Mouse (Mus musculus) T-helper 2 cell (primary cell): Measurements from ENCODE around the gene Gm10338.
"Not testable (repeated sequence)": the region's sequence is repeated elsewhere in the genome, so short reads cannot be mapped to it uniquely, and the experiment has no call there.

Experiments
- in situ Hi-C: fragments of 300-600 bp; cut with MboI, MseI; formaldehyde crosslinking; loops from one replicate; pipeline ENCODE4 v1.15.1; 2025; ENCODE audit warnings: high pct_unique_total_duplicates

Gm10338 gene

DNA sequence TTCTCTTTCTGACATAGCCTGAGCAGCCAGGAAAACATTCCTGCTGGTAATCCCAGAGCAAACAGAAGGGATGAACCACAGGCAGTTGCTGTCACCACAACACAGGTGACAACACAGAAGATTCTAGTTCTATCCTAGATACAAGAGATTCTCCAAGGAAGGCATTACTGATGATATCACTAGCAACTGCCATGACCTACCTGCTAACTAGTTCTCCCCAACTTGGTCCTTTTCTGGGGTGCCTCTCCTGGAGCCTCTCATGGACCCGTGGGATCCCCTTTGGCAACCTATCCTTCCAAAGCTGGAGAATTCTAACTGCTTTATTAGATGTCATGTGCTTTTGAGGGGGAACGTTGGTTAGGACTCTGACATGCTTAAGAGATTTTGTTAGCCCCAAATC, at the start of gene Gm10338:
Gene Gm10338, minus strand, starts transcription at position 101 of the 400 bp plus-strand sequence.
- in situ Hi-C loops, result not testable (repeated sequence)

DNA sequence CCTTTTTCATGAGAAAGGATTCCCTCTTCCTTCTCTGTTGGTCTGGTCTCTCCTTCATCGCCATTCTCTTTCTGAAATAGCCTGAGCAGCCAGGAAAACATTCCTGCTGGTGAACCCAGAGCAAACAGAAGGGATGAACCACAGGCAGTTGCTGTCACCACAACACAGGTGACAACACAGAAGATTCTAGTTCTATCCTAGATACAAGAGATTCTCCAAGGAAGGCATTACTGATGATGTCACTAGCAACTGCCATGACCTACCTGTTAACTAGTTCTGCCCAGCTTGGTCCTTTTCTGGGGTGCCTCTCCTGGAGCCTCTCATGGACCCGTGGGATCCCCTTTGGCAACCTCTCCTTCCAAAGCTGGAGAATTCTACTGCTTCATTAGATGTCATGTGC, 48.5 kb upstream of the Gm10338 start, which contains the start of gene Gm10128:
Gene Gm10128, minus strand, starts transcription at position 101 of the 400 bp plus-strand sequence.
- in situ Hi-C loops, result not testable (repeated sequence)

DNA sequence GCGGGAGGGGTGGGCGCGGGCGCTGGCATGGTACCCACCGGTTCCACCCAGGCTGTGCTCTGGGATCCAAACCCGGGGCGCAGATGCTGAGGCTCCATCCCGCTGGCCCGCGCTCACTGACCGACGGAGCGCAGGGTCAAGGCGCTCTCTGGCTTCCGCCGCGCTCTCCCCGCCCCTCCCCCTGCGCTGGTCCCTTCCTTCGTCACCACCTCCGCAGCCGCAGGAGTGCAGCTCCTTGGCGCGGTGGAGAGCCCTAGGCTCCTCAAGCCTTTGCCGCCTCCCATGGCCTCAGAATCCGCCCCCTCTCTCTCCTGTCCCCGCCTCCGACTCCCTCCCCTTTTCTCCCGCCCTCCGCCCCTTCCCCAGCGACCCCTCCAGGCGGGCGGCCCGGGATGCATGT, 27.0 kb downstream of the Gm10338 start, which contains the start of gene Gm3558:
Gene Gm3558, minus strand, starts transcription at position 185 of the 400 bp plus-strand sequence.
- in situ Hi-C loops, result loop anchor here (10.0 kb wide), 2 partner anchors 176 to 1694 kb away; no protein-coding TSS in a partner anchor

DNA sequence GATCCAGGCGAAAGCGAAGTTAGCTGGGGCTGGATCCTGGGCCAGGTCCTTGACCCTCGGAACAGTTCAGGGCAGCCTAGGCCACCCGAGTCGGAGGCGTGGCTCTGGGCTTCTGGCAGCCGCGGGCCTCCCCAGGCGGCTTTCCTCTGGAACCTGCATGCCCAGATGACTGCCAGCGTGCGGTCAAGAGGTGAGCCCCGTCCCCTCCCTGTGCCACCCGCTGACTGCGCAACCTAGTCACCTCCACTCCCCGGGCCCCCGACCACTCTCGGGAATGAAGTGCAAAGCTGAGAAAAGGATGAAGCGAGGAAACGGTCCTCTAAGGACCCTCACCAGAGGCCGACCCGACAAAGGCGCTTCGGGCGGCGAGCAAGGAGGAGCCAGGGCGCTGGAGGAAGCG, 27.5 kb downstream of the Gm10338 start:
- in situ Hi-C loops, result loop anchor here (10.0 kb wide), 2 partner anchors 177 to 1693 kb away; no protein-coding TSS in a partner anchor

DNA sequence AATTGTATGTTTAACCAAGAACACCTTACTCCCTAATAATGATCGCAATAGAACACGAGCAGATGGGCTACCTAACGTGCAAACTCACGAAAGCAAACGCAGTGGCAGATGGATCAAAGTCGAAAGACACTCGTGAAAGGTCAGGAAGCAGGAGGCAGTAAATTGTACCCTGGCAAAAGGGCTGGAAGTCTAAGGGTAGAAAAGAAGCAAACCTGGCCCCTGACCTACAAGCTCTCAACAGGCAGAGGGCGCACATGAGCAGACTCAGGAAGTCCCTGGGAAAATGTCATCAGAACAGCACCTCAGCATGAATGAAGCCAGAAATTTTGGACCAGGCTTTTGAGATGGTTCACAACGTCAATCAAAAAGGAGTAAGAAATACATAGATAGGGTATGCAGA, 28.1 kb downstream of the Gm10338 start:
- in situ Hi-C loops, result loop anchor here (10.0 kb wide), 2 partner anchors 178 to 1692 kb away; no protein-coding TSS in a partner anchor
